Mouse (Mus musculus): ENCODE data around the gene Zfp597.

DNA sequence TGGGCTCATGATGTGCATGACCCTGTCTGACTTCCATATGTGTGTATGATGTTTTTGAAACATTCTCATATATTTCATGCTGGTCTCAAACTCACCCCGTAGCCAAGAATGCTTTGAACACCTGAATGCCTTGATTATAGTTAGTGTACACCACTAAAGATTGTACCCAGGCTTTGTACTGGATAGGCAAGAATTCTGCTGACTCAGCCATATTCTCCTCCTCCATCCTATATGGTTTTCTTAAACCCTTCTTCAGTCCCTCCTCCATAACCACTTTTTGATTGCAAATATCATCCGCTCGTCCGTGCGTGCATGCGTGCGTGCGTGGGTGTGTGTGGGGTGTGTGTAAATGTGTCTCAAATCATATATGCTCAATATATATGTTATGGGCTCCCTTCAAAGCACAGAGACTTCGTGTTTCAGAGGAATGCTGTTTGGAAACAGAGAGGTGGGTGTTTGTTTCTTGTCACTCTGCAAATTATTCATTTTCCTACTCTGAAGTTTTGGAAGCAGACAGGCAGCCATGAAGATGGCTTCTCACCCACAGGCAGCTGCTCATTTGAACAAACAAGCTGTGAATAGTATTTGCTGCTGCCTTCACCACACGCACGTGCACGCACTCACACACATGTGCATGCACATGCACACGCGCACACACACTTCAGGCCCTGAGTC lies 7.4 kb upstream of the Zfp597 start:
- TF ChIP-seq TAL1 (IDR thresholded peaks at IDR 0.05; ENCODE audit: low read length): no peak
- TF ChIP-seq GATA1 (IDR thresholded peaks at IDR 0.05; ENCODE audit: low read length): no peak

All from erythroblast, embryonic 14.5 days (primary cell).